Mouse (Mus musculus) kidney, postnatal 25 days (tissue): ENCODE data around the gene Olfr1076.
"Not testable (repeated sequence)": the region's sequence is repeated elsewhere in the genome, so short reads cannot be mapped to it uniquely, and the experiment has no call there.

Source experiments
- DNase-seq, 2 experiments: peaks; one replicate each; pipeline ENCODE4 v3.0.0; 2021; ENCODE audit warnings: mixed read lengths in 2 of 2

Olfr1076 gene

GRCm38 (mm10) chr2:86508161-86508560 is at the start of gene Olfr1076:
TSS of gene Olfr1076 (plus strand) at chr2:86508461.
- DNase-seq, result no peak

- DNase-seq, result no peak
These were observed 47.8 kb upstream of the Olfr1076 start for GRCm38 (mm10) chr2:86460434-86460833.

GRCm38 (mm10) chr2:86464442-86465109 is 43.7 kb upstream of the Olfr1076 start:
- peak; percentile 36 to 57 for DNase-seq

- DNase-seq, result no peak
These were observed 21.0 kb upstream of the Olfr1076 start, which contains the start of gene Olfr228 for GRCm38 (mm10) chr2:86487286-86487685. TSS of gene Olfr228 (minus strand) at chr2:86487386.

GRCm38 (mm10) chr2:86530991-86531390 is 22.7 kb downstream of the Olfr1076 start:
- DNase-seq, result no peak

- no peak for DNase-seq
These were observed 34.1 kb downstream of the Olfr1076 start, which contains the start of gene Olfr1079 for GRCm38 (mm10) chr2:86542380-86542779. TSS of gene Olfr1079 (minus strand) at chr2:86542480.

- DNase-seq, result not testable (repeated sequence)
These were observed 49.9 kb downstream of the Olfr1076 start, which contains the start of gene Olfr1080 for GRCm38 (mm10) chr2:86558135-86558534. TSS of gene Olfr1080 (minus strand) at chr2:86558235.
